Mouse (Mus musculus): ENCODE data around the gene Cdhr5.
A peak's percentile ranks its signal among the peaks of the same experiment; 100 is the strongest.

Cdhr5 gene

GRCm38 (mm10) chr7:141222126-141222467, 54.5 kb downstream of the Cdhr5 start:
- DNase-seq = no peak

GRCm38 (mm10) chr7:141221249-141222125, 55.1 kb downstream of the Cdhr5 start:
- DNase-seq = peak; percentile 98 to 99

GRCm38 (mm10) chr7:141220377-141220776, 56.2 kb downstream of the Cdhr5 start:
- DNase-seq = no peak

GRCm38 (mm10) chr7:141219558-141220099, 57.0 kb downstream of the Cdhr5 start:
- no peak for DNase-seq

Data from kidney, postnatal 4 days (tissue).